Mouse (Mus musculus) naive thymus-derived CD4-positive, alpha-beta T cell, adult 2 months (primary cell): ENCODE results near the gene Arpc2.

ENCODE experiments used
- DNase-seq: peaks from one replicate; pipeline ENCODE4 v3.0.0-alpha.2; 2011; ENCODE audit warnings: low read depth

Arpc2 gene

GRCm38 (mm10) chr1:74235938-74236589 is at the start of gene Arpc2:
Gene Arpc2, plus strand, starts transcription at chr1:74236084.
- DNase-seq: peak; percentile 98

- no peak for DNase-seq
These were observed 45.4 kb upstream of the Arpc2 start for GRCm38 (mm10) chr1:74190471-74190870.

GRCm38 (mm10) chr1:74192711-74193110 is 43.2 kb upstream of the Arpc2 start:
- DNase-seq: no peak

- DNase-seq: peak; percentile 57
These were observed 41.4 kb upstream of the Arpc2 start, which contains the start of gene Cxcr1 for GRCm38 (mm10) chr1:74194445-74194844. Gene Cxcr1, minus strand, starts transcription at chr1:74194631.

GRCm38 (mm10) chr1:74195961-74196360 is 39.9 kb upstream of the Arpc2 start:
- peak; percentile 80 for DNase-seq

- no peak for DNase-seq
These were observed 39.1 kb upstream of the Arpc2 start for GRCm38 (mm10) chr1:74196621-74197419.

- no peak for DNase-seq
These were observed 38.0 kb upstream of the Arpc2 start for GRCm38 (mm10) chr1:74197726-74198470.

GRCm38 (mm10) chr1:74199046-74199445 is 36.8 kb upstream of the Arpc2 start:
- no peak for DNase-seq

- peak; percentile 35 for DNase-seq
These were observed 34.6 kb upstream of the Arpc2 start for GRCm38 (mm10) chr1:74201048-74201844.

GRCm38 (mm10) chr1:74203457-74203856 is 32.4 kb upstream of the Arpc2 start:
- DNase-seq: no peak

- peak; percentile 80 for DNase-seq
These were observed 30.0 kb upstream of the Arpc2 start for GRCm38 (mm10) chr1:74205881-74206280.

- DNase-seq: peak; percentile 30
These were observed 29.2 kb upstream of the Arpc2 start for GRCm38 (mm10) chr1:74206642-74207041.

GRCm38 (mm10) chr1:74207906-74208305 is 28.0 kb upstream of the Arpc2 start:
- no peak for DNase-seq

GRCm38 (mm10) chr1:74208941-74209340 is 26.9 kb upstream of the Arpc2 start:
- DNase-seq: no peak

- no peak for DNase-seq
These were observed 16.0 kb upstream of the Arpc2 start for GRCm38 (mm10) chr1:74219922-74220321.

GRCm38 (mm10) chr1:74227317-74227716 is 8.6 kb upstream of the Arpc2 start:
- peak; percentile 90 for DNase-seq

GRCm38 (mm10) chr1:74229942-74230341 is 5.9 kb upstream of the Arpc2 start:
- DNase-seq: no peak

- no peak for DNase-seq
These were observed 4.9 kb upstream of the Arpc2 start for GRCm38 (mm10) chr1:74230992-74231391.

- DNase-seq: peak; percentile 54
These were observed 870 bp downstream of the Arpc2 start for GRCm38 (mm10) chr1:74236590-74237317.

GRCm38 (mm10) chr1:74237671-74238070 is 1.8 kb downstream of the Arpc2 start:
- DNase-seq: no peak

- no peak for DNase-seq
These were observed 2.3 kb downstream of the Arpc2 start for GRCm38 (mm10) chr1:74238136-74238535.
